Mouse (Mus musculus) inflammation-experienced regulatory T-cells, adult 16 weeks (primary cell): ENCODE measurements around the gene Tma16. TPM values are rescaled to one million over a fixed set of nuclear protein-coding genes. Genes with fewer than 3 reads are reported as not detected.

ENCODE experiments used
- polyA plus RNA-seq: library from polyadenylated mRNA; unstranded; fragments of 100-300 nt; shearing (Covaris generic); gene quantifications from one replicate; pipeline ENCODE4 v1.2.1, GENCODE M21; 2017

The Tma16 gene
- 13.1 TPM for polyA plus RNA-seq

DNA sequence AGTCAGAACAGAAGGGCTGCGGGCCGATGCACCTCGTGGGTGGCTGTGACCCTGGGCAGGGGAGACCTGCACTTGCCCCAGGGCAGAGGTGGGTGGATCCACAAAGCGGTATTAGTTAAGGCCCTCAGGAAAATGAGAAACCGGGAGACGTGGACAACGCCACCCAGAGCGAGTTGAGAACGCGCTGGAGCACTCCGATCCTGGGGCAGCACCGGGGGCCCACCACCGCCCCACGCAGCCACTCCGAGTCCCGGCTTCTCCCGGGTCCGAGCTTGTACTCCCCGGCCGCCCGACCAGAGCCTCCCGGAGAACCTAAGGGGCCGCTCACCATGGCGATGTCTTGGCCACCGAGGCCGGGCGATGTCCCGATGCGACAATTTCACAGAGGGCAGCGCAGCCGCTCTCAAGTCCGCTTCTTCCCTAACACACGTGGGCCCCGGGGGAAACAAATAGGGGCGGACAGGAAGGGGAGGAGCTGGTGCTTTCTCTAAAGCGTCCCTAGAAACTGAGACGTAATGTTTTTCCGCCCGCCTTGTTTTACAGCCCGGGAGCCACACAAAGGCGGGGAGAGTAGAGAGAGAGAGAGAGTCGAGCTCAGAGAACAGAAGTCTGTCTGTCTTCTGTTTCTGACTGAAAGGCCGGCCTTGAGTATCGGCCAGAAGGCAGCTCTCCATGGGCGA is at the start of gene Tma16:
Gene Tma16 (minus strand): TSS at position 447 of the 680 bp plus-strand sequence.

DNA sequence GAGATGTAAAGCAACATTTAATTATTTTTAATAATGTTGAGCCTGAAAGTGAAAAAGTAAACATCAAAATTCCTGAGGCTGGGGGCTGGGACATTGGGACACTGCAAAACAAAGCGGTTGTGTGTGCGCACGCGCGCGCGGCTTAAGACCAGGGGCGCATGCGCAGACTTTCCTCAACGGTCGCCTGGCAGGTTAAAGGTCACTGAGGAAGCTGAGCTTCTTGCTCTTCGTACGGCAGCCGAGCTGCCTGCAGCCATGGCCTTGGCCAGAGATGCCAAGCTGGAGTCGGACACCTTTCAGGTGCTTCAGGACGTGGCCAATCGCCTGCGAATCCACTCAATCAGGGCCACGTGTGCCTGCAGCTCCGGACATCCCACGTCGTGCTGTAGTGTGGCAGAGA is 25.2 kb upstream of the Tma16 start, which contains the start of gene Tktl2:
Gene Tktl2 (plus strand): TSS at position 220 of the 400 bp plus-strand sequence.

Other genes with a start within 250 kb of the Tma16 start
- gene Tktl2, start 25.2 kb upstream of the Tma16 start, polyA plus RNA-seq, result 0.05 TPM
- not detected for gene Npy5r, start 201.6 kb upstream of the Tma16 start, polyA plus RNA-seq
- gene Npy1r, start 210.7 kb upstream of the Tma16 start, polyA plus RNA-seq, result not detected